Mouse (Mus musculus): ENCODE results near the gene Tmpo. TPM values are rescaled to one million over a fixed set of nuclear protein-coding genes. Genes with fewer than 3 reads are reported as not detected.

Gene Tmpo
- total RNA-seq, 2 experiments from 2014 or later = 95.1 to 105 TPM

DNA sequence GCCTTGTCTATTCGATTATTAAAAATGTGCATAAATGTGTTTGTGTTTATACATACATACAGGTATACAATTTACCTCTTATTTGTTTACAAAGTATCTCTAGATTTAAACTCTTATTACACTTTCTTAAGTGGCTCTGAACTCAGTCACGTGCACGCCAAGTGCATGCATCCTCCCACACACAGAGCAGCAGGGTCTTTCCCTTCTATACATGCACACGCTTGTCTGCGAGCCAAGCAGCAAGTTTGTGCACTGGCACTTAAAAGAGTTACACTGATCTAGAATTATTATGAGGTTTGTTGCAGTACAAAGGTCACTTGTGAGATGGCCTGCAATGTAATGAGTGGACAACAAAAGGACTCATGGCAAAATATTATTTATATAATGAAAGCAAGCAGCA lies 20.1 kb downstream of the Tmpo start:
- DNase-seq = no peak

DNA sequence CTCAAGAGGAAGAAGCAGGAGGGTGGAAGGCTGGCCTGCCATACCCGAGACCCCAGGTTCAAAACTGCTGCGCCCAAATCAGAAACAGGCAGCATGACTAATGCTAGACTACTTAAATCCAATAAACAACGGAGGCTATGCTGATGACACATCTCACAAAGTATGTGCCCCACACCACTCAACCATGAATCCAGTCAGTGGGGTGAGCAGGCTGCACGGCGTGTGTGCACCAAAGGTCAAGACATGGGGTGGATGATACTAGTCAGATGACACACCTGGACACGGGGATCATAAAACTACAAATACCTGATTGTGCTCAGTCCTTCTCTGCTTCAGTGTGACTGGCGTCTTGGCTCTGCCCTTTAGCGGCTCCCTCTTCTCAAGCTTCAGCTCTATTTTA lies 22.7 kb downstream of the Tmpo start:
- DNase-seq = peak; percentile 54 to 59

- no peak for DNase-seq
Measured at GRCm38 (mm10) chr10:91156338-91156737, 24.8 kb downstream of the Tmpo start.

DNA sequence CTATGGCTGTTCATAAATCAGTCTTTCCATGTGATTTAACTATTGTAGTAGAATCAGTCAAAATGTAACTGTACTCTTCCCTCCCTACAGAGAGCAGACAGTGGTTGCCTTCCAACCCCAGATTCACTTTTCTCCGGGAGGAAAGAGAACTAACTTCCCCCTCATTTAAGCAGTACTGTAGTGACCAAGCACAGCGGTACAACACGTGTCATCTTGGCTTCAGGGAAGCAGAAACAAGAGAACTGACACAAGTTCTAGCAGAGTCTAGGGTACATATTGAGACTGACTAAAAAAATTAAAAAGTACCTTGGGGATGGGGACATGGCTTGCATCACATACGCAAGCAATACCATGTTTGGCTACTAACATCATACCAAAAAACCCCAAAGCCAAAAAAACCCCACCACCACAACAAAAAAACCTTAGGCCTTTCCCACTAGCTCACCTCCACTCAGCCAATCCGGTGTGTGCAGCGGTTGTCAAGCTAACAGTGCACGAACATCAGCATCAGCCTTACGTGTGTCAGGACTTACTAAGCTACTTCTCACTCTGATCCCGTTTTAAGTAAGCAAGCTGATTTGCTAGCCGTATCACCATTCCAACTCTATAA lies 27.1 kb downstream of the Tmpo start:
- DNase-seq = no peak

DNA sequence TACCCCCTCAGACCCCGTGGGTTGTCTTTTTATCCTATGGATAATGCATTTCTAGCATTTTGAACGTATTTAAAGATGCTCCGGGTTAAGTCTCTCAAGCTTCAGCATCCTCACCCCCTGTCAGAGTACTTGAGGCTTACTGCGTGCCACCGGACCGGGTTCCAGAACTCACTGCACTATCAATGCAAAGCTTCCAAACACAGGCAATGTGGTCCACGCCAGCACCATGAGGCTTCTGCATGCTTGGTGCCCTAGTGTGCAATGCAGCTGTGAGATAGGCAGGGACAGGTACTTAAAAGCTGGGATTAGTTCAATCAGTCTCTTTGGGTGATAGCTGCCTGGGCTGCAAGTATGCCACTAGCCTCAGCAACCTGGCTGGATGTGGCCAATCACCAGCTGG lies 35.7 kb downstream of the Tmpo start:
- no peak for DNase-seq

GRCm38 (mm10) chr10:91143313-91144230 lies 37.5 kb downstream of the Tmpo start:
- no peak for DNase-seq

GRCm38 (mm10) chr10:91142654-91143191 lies 38.4 kb downstream of the Tmpo start:
- DNase-seq = no peak

GRCm38 (mm10) chr10:91141564-91141963 lies 39.6 kb downstream of the Tmpo start:
- no peak for DNase-seq

DNA sequence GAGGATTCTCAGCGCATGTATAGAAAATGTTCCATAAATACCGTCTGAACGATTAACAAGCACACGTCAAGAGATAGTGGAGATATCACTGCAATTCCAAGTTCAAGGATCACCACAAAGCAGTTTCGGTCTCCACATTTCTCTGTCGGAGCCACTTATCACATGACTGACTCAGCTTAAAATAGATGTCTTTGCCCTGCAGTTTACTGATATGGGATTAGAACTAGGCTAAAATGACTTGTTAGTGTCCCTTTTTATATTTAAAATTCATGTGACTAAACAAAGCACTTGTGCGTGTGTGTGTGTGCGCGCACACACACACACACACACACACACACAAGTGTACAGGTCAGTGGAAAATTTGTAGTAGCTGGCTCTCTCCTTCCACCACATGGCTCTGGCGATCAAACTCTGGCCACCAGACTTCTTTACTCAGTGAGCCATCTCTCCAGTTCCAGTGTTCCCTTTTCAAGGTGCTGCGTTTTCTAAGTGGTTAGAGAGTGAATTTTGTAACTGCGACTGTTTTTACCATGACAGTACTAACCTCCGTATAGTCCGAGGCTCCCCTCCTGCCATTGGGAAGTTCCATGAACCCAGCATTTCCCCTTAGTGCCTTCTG lies 41.9 kb downstream of the Tmpo start:
- DNase-seq = no peak

GRCm38 (mm10) chr10:91138317-91138716 lies 42.8 kb downstream of the Tmpo start:
- peak; percentile 19 to 27 for DNase-seq

GRCm38 (mm10) chr10:91137400-91137799 lies 43.7 kb downstream of the Tmpo start:
- peak; percentile 24 to 29 for DNase-seq

GRCm38 (mm10) chr10:91135302-91135972 lies 45.7 kb downstream of the Tmpo start:
- no peak for DNase-seq

DNA sequence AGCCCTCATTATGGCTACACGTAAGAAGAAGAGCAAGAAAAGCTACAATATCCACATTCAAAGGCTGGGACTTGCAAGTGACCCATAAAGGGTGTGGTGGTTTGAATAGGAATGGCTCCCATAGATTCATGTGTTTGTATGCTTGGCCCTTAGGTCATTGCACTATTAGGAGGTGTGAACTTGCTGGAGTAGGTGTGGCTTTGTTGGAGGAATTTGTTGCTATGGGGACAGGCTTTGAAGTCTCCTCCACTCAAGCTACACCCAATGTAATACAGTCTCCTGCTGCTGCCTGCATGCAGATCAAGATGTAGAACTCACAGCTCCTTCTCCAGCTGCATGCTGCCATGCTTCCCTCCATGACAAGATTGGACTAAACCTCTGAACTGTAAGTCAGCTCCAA lies 49.5 kb downstream of the Tmpo start:
- no peak for DNase-seq

GRCm38 (mm10) chr10:91130792-91131191 lies 50.3 kb downstream of the Tmpo start:
- DNase-seq = no peak

- peak; percentile 31 for DNase-seq
Measured at GRCm38 (mm10) chr10:91128551-91129160, 52.5 kb downstream of the Tmpo start.

DNA sequence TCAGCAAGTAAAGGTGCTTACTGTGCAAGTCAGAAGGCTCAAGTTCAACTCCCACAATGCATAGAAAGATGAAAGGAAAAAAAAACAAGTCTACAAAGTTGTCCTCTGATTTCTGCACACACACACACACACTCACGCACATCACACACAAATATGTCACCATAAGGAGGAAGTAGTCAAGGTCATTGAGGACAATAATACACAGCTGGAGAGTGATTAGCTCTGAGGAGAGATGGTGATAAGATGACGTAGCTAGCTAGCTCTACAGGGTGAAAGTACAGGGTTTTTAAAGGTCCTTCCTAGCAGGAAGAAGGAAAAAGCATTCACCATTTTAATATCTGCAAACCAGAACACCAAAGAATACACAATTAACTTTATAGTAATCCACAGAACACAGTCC lies 53.7 kb downstream of the Tmpo start:
- no peak for DNase-seq

DNA sequence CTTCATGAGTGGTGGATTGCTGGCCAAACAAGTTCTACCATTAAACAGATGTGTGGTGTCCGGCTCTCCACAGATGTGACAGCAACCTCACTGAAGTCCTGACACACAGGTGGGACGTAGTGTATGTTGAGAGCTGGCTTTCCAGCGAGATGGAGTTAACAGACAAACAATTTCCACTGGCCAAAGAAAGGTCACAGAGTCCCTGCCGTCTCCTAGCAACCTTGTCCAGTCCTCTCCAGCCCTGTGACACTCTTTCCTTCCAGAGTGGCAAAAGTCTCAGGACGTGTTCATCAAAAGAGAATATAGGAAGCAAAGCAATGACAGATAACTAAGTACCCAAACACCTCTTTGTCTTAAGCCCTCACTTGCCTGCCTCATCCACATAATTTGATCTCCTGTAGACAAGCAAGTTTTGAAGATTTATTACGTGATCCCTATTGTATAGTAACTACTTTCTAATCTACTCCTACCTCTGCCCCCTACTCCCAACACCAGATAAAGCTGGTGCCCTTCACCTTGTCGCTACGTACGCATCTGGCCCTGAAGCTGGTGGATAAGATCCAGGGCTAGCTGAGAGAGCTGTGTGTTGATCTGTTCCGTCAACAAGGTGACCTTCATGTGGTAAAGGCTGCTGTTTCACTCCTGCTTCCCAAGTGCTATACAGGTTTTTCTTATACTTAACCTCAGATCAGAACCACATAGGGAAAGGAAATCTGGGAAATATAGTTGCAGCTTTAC lies 54.3 kb downstream of the Tmpo start:
- peak; percentile 23 to 34 for DNase-seq

DNA sequence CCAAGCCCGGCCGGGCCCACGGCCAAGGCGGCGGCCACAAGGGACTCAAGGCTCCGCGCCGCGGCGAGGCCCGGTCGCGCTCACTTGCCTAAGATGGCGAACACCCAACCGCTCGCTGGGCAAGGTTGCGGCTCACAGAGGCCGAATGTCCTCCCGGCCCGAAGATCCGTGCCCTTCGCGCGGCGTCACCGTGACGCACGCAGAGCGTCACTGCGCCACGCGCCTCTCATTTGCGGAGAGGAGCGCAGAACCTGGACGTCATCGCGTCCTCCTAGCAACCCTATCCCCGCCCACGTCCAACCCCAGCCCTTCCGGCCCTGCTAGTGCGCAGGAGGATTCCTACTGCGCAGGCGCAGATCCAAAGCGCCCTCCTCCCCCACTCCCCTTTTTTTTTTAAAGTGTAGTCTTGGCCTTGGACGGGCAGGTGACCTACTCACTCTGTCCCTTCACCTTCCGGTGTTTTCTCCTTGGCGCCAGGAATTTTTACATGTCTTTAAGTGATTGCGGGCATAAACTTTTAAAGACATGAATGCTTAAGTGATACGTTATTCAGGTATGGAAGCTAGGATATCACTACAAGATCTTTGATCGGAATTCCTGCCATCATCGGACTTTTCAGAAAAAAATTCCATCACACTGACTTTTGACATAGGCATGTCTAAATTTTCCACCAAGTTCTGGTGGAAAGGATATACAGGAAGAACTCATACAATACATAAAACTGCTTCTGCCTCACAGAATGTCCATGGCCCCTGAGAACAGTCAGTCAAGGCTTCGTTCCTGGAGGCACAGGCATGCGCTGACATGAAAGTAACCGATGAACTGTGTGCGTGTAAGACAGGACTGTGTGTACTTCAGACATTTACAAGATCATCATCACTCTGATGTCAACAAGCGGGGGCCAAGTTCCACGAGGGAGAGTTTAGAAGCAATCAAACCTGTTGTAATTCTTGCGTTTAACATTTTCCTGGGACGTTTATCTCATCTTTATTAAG lies 57.0 kb downstream of the Tmpo start, which contains the start of gene Slc25a3:
Gene Slc25a3, minus strand, starts transcription at position 232 of the 995 bp plus-strand sequence.
- DNase-seq = peak; percentile 97 to 98

- peak; percentile 76 to 79 for DNase-seq
Measured at GRCm38 (mm10) chr10:91123281-91123827, 57.8 kb downstream of the Tmpo start.
